Comparison of ENCODE assay signal across 9 mouse cellular contexts in the genomic region with DNA sequence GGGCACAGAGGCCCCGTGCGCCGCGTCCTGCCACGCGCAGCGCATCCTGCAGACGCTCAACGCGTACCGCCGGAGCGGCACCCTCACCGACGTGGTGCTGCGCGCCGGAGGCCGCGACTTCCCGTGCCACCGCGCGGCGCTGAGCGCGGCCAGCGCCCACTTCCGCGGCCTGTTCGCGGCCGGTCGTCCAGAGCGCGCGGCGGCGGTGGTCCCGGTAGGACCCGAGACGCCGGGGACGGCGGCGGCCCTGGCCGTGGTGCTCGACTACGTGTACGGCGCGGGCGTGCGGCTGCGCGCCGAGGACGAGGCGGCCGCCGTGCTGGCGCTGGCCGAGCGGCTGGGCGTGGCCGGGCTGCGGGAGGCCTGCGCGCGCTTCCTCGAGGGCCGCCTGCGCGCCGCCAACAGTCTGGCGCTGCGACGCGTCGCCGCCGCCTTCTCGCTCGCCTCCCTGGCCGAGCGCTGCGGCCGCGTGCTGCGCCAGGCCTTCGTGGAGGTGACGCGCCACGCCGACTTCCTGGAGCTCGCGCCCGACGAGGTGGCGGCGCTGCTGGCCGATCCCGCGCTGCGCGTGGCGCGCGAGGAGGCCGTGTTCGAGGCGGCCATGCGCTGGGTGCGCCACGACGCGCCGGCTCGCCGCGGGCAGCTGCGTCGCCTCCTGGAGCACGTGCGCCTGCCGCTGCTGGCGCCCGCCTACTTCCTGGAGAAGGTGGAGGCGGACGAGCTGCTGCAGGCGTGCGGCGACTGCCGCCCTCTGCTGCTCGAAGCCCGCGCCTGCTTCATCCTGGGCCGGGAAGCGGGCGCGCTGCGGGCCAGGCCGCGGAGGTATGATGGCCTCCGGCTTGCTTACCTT. TPM values are rescaled to one million over a fixed set of nuclear protein-coding genes. Genes with fewer than 3 reads are reported as not detected.
A peak's percentile ranks its signal among the peaks of the same experiment; 100 is the strongest.
DNase-seq lines count a peak whose midpoint lies in the region; ATAC-seq and TF ChIP-seq lines count a peak whose summit lies in the region.
"Had no signal": no experiment of that assay in that cellular context is flagged by ENCODE, and none has a peak within 500 bp of the region (broad histone marks: within the 10 kb centered on the region; RNA-seq: fewer than 3 reads in every experiment).

No protein-coding gene starts in this region.

- H3K4me2 ChIP-seq in heart, embryonic 16.5 days (ENCODE audit: low read depth, low read length), result peak overlapping the region; percentile 72
- peak overlapping the region; percentile 86 for H3K4me2 ChIP-seq in neural tube, embryonic 12.5 days (replicated peaks)
- H3K4me2 ChIP-seq in stomach, embryonic 15.5 days, result peak overlapping the region; percentile 73

- peak; percentile 44; the same call in 1 of the 2 replicates for TF ChIP-seq POLR2A in embryonic fibroblast, embryonic 13.5 days (IDR thresholded peaks at IDR 0.05; ENCODE audit: low read depth, low read length)

- no peaks in the 10 kb centered on the region for H3K9me3 ChIP-seq in heart, embryonic 16.5 days (replicated peaks; ENCODE audit: control insufficient read depth, low read length)
- H3K9me3 ChIP-seq in neural tube, embryonic 12.5 days, result no peaks in the 10 kb centered on the region
- no peaks in the 10 kb centered on the region for H3K9me3 ChIP-seq in stomach, embryonic 15.5 days

- 0 out of 2 replicates have a peak overlapping the region, but pooled peaks have one; percentile 0 for H3K4me3 ChIP-seq in embryonic fibroblast, embryonic 13.5 days (ENCODE audit: insufficient read depth, low read length)
- peak overlapping the region; percentile 51 for H3K4me3 ChIP-seq in heart, embryonic 16.5 days (ENCODE audit: low read length)
- H3K4me3 ChIP-seq in neural tube, embryonic 12.5 days, result peak overlapping the region; percentile 46
- peak overlapping the region; percentile 57 for H3K4me3 ChIP-seq in stomach, embryonic 15.5 days (replicated peaks)

- ATAC-seq in heart, embryonic 16.5 days (replicated peaks; ENCODE audit: extremely low read depth, insufficient read depth, low FRiP score), result peak; percentile 73
- ATAC-seq in neural tube, embryonic 12.5 days (ENCODE audit: low FRiP score, low read depth), result peak; percentile 69
- peak; percentile 78 for ATAC-seq in stomach, embryonic 15.5 days (ENCODE audit: insufficient read depth, low FRiP score, low read depth)

- DNase-seq in heart, adult 11 months, result peak; percentile 97
- no peak for DNase-seq in heart, adult 8-10 months (ENCODE audit: low spot score)
- peak; percentile 60 to 72 for DNase-seq in kidney, postnatal 36 days
- peak; percentile 65 to 66 for DNase-seq in lung, adult 18-20 months

- H3K36me3 ChIP-seq in heart, embryonic 16.5 days (ENCODE audit: control insufficient read depth, insufficient read depth), result peaks cover 10% of the 10 kb centered on the region
- peaks cover 21% of the 10 kb centered on the region for H3K36me3 ChIP-seq in neural tube, embryonic 12.5 days
- peaks cover 15% of the 10 kb centered on the region; the same call in 1 of the 2 replicates for H3K36me3 ChIP-seq in stomach, embryonic 15.5 days

- WGBS in heart, embryonic 16.5 days, result 2% methylated on average over 116 of the region's 145 CpGs
- WGBS in neural tube, embryonic 12.5 days, result 1% methylated on average over 139 of the region's 145 CpGs
- under 1% methylated on average over 143 of the region's 145 CpGs for WGBS in stomach, embryonic 15.5 days

- H3K9ac ChIP-seq in heart, embryonic 16.5 days (ENCODE audit: low read length), result peak overlapping the region; percentile 76
- peak overlapping the region; percentile 72 for H3K9ac ChIP-seq in neural tube, embryonic 12.5 days
- peak overlapping the region; percentile 62 for H3K9ac ChIP-seq in stomach, embryonic 15.5 days

- H3K27me3 ChIP-seq in heart, embryonic 16.5 days (ENCODE audit: control insufficient read depth, insufficient read depth, low read length), result no peaks in the 10 kb centered on the region
- no peaks in the 10 kb centered on the region for H3K27me3 ChIP-seq in neural tube, embryonic 12.5 days (replicated peaks)
- no peaks in the 10 kb centered on the region for H3K27me3 ChIP-seq in stomach, embryonic 15.5 days (replicated peaks)

- no peak overlapping the region for H3K27ac ChIP-seq in embryonic fibroblast, embryonic 13.5 days (ENCODE audit: insufficient read depth, low read length)
- peak overlapping the region; percentile 80 for H3K27ac ChIP-seq in heart, embryonic 16.5 days (ENCODE audit: low read length)
- H3K27ac ChIP-seq in neural tube, embryonic 12.5 days, result peak overlapping the region; percentile 72
- H3K27ac ChIP-seq in stomach, embryonic 15.5 days, result peak overlapping the region; percentile 86

- H3K4me1 ChIP-seq in embryonic fibroblast, embryonic 13.5 days (ENCODE audit: control insufficient read depth, insufficient read depth, low read length), result no peaks in the 10 kb centered on the region
- peaks cover 31% of the 10 kb centered on the region for H3K4me1 ChIP-seq in heart, embryonic 16.5 days (ENCODE audit: control insufficient read depth, insufficient read depth, low read length)
- peaks cover 41% of the 10 kb centered on the region for H3K4me1 ChIP-seq in neural tube, embryonic 12.5 days
- H3K4me1 ChIP-seq in stomach, embryonic 15.5 days, result peaks cover 38% of the 10 kb centered on the region

- TF ChIP-seq CTCF in embryonic fibroblast, embryonic 13.5 days (IDR thresholded peaks at IDR 0.05; ENCODE audit: borderline replicate concordance, insufficient read depth, low read length), result peak; percentile 43

RNA-seq across cellular contexts. Expression of a gene that starts 2.7 kb away (rescaled TPM):
- total RNA-seq in heart, adult 8-10 months (2022), result not detected
- polyA plus RNA-seq in embryonic fibroblast, embryonic 13.5 days (2011; ENCODE audit: insufficient read length, low read depth, missing spikeins), result not detected in 2 replicates
- 0.63 and 0.92 TPM in 2 replicates for polyA plus RNA-seq in heart, embryonic 16.5 days (2015; fragmentation: Nextera tagmentation; extraction: Ambion mirVana)
- polyA plus RNA-seq in neural tube, embryonic 12.5 days (2016; fragmentation: Nextera tagmentation; extraction: Ambion mirVana), result 41.1 and 46.9 TPM in 2 replicates
- 0.58 and 0.78 TPM in 2 replicates for polyA plus RNA-seq in stomach, embryonic 15.5 days (2015; fragmentation: Nextera tagmentation; extraction: Ambion mirVana)
- polyA plus RNA-seq: C2C12 had no signal

RNA-seq across cellular contexts. Expression of a gene that starts 15.0 kb away (rescaled TPM):
- 100 to 1,000 TPM; 305 to 381 (median 333) TPM for total RNA-seq in heart, adult 8-10 months (2022)
- 1,504 and 1,592 TPM in 2 replicates for polyA plus RNA-seq in embryonic fibroblast, embryonic 13.5 days (2011; ENCODE audit: insufficient read length, low read depth, missing spikeins)
- polyA plus RNA-seq in heart, embryonic 16.5 days (2015; fragmentation: Nextera tagmentation; extraction: Ambion mirVana), result 471 and 474 TPM in 2 replicates
- 536 and 541 TPM in 2 replicates for polyA plus RNA-seq in neural tube, embryonic 12.5 days (2016; fragmentation: Nextera tagmentation; extraction: Ambion mirVana)
- 765 and 776 TPM in 2 replicates for polyA plus RNA-seq in stomach, embryonic 15.5 days (2015; fragmentation: Nextera tagmentation; extraction: Ambion mirVana)

Comparison
In these comparisons a context has a peak if more than half of its experiments do, and no peak if none do; other contexts are left out.
1. H3K4me3 ChIP-seq: peak in every context shown above with its lines; median percentile 57 in stomach, embryonic 15.5 days; 51 in heart, embryonic 16.5 days; 46 in neural tube, embryonic 12.5 days; 0 in embryonic fibroblast, embryonic 13.5 days.
2. RNA of a gene that starts 2.7 kb away (polyA plus RNA-seq): 41.1 to 46.9 TPM in neural tube, embryonic 12.5 days; 0.58 to 0.78 TPM in stomach, embryonic 15.5 days, 0.63 to 0.92 TPM in heart, embryonic 16.5 days and not detected in embryonic fibroblast, embryonic 13.5 days; every median in the first group is over 10 times any median in the second.
3. Peak in every context shown above with its lines, with median percentiles within 50 percentile points of each other: ATAC-seq, H3K4me2 ChIP-seq and H3K9ac ChIP-seq.